Mouse (Mus musculus): Measurements from ENCODE around the gene Szt2. TPM values are rescaled to one million over a fixed set of nuclear protein-coding genes. Genes with fewer than 3 reads are reported as not detected.

Gene Szt2
- total RNA-seq, 2 experiments from 2014 or later: 4.0 to 20.6 TPM

GRCm38 (mm10) chr4:118416329-118416728, 7.3 kb upstream of the Szt2 start:
- no peak for ATAC-seq (replicated peaks; ENCODE audit: poor library complexity, severe bottlenecking)

GRCm38 (mm10) chr4:118415779-118416178, 6.7 kb upstream of the Szt2 start:
- ATAC-seq (replicated peaks; ENCODE audit: poor library complexity, severe bottlenecking): no peak

GRCm38 (mm10) chr4:118413553-118413952, 4.5 kb upstream of the Szt2 start:
- no peak for ATAC-seq (replicated peaks; ENCODE audit: poor library complexity, severe bottlenecking)

- no peak for ATAC-seq (replicated peaks; ENCODE audit: poor library complexity, severe bottlenecking)
Observed at GRCm38 (mm10) chr4:118410871-118411270, 1.8 kb upstream of the Szt2 start.

GRCm38 (mm10) chr4:118402701-118403100, 6.4 kb downstream of the Szt2 start:
- no peak for ATAC-seq (replicated peaks; ENCODE audit: poor library complexity, severe bottlenecking)

- no peak for ATAC-seq (replicated peaks; ENCODE audit: poor library complexity, severe bottlenecking)
Observed at GRCm38 (mm10) chr4:118401918-118402317, 7.2 kb downstream of the Szt2 start.

- no peak for ATAC-seq (replicated peaks; ENCODE audit: poor library complexity, severe bottlenecking)
Observed at GRCm38 (mm10) chr4:118401421-118401820, 7.7 kb downstream of the Szt2 start.

- peak; percentile 68 for ATAC-seq (replicated peaks; ENCODE audit: poor library complexity, severe bottlenecking)
Observed at GRCm38 (mm10) chr4:118398400-118398799, 10.7 kb downstream of the Szt2 start.

- no peak for ATAC-seq (replicated peaks; ENCODE audit: poor library complexity, severe bottlenecking)
Observed at GRCm38 (mm10) chr4:118396433-118396832, 12.6 kb downstream of the Szt2 start.

- ATAC-seq (replicated peaks; ENCODE audit: poor library complexity, severe bottlenecking): no peak
Observed at GRCm38 (mm10) chr4:118395289-118395688, 13.8 kb downstream of the Szt2 start.

- ATAC-seq (replicated peaks; ENCODE audit: poor library complexity, severe bottlenecking): no peak
Observed at GRCm38 (mm10) chr4:118394505-118394904, 14.6 kb downstream of the Szt2 start.

- ATAC-seq (replicated peaks; ENCODE audit: poor library complexity, severe bottlenecking): no peak
Observed at GRCm38 (mm10) chr4:118390146-118390545, 18.9 kb downstream of the Szt2 start.

GRCm38 (mm10) chr4:118387316-118387715, 21.8 kb downstream of the Szt2 start:
- ATAC-seq (replicated peaks; ENCODE audit: poor library complexity, severe bottlenecking): no peak

GRCm38 (mm10) chr4:118383271-118383670, 25.8 kb downstream of the Szt2 start:
- no peak for ATAC-seq (replicated peaks; ENCODE audit: poor library complexity, severe bottlenecking)

- no peak for ATAC-seq (replicated peaks; ENCODE audit: poor library complexity, severe bottlenecking)
Observed at GRCm38 (mm10) chr4:118375999-118376398, 33.1 kb downstream of the Szt2 start.

- ATAC-seq (replicated peaks; ENCODE audit: poor library complexity, severe bottlenecking): no peak
Observed at GRCm38 (mm10) chr4:118371822-118372221, 37.3 kb downstream of the Szt2 start.

GRCm38 (mm10) chr4:118368616-118369015, 40.5 kb downstream of the Szt2 start:
- ATAC-seq (replicated peaks; ENCODE audit: poor library complexity, severe bottlenecking): no peak

- no peak for ATAC-seq (replicated peaks; ENCODE audit: poor library complexity, severe bottlenecking)
Observed at GRCm38 (mm10) chr4:118367551-118367950, 41.5 kb downstream of the Szt2 start.

GRCm38 (mm10) chr4:118365991-118366390, 43.1 kb downstream of the Szt2 start:
- ATAC-seq (replicated peaks; ENCODE audit: poor library complexity, severe bottlenecking): no peak

- ATAC-seq (replicated peaks; ENCODE audit: poor library complexity, severe bottlenecking): no peak
Observed at GRCm38 (mm10) chr4:118364641-118365040, 44.4 kb downstream of the Szt2 start.

GRCm38 (mm10) chr4:118363985-118364384, 45.1 kb downstream of the Szt2 start:
- ATAC-seq (replicated peaks; ENCODE audit: poor library complexity, severe bottlenecking): no peak

GRCm38 (mm10) chr4:118362879-118363278, 46.2 kb downstream of the Szt2 start:
- no peak for ATAC-seq (replicated peaks; ENCODE audit: poor library complexity, severe bottlenecking)

GRCm38 (mm10) chr4:118361451-118361850, 47.6 kb downstream of the Szt2 start:
- no peak for ATAC-seq (replicated peaks; ENCODE audit: poor library complexity, severe bottlenecking)
